Mouse (Mus musculus): Measurements from ENCODE around the gene Olfr609. TPM values are rescaled to one million over a fixed set of nuclear protein-coding genes. Genes with fewer than 3 reads are reported as not detected.
"Not testable (repeated sequence)": the region's sequence is repeated elsewhere in the genome, so short reads cannot be mapped to it uniquely, and the experiment has no call there.

Olfr609 gene
- polyA plus RNA-seq (2016; fragmentation: Nextera tagmentation; extraction: Ambion mirVana), result not detected in 2 replicates

DNA sequence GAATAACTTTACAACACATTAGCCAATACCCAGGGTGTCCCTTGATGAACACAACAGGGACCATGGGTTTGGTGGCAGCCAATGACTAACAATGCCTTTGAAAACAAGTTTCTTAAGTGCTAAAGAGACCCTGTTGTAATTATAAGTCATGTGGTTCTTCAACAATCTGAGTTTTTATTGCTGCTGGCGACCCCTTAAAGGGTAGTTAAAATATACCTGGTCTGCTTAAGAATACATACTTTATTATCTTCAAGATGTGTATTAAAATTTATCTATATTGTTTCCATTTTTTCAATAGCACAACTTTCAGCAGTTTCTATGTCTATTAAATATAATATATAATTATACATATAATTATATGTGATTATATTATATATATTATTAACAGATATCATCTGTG is at the start of gene Olfr609:
Gene Olfr609 (minus strand): TSS at position 101 of the 400 bp plus-strand sequence.
- H3K36me3 ChIP-seq, result no peaks in the 10 kb centered on the region
- H3K27me3 ChIP-seq, result no peaks in the 10 kb centered on the region
- no peak within 1 kb of the TSS for H3K4me3 ChIP-seq
- no peak within 1 kb of the TSS for H3K9ac ChIP-seq
- WGBS, result 62% methylated on average over 1 of the region's 1 CpGs
- no peak within 1 kb of the TSS for H3K27ac ChIP-seq
- no peaks in the 10 kb centered on the region for H3K4me1 ChIP-seq
- no peaks in the 10 kb centered on the region for H3K9me3 ChIP-seq (replicated peaks)
- no peak within 1 kb of the TSS for H3K4me2 ChIP-seq (replicated peaks)
- no peak for ATAC-seq (ENCODE audit: low FRiP score)

DNA sequence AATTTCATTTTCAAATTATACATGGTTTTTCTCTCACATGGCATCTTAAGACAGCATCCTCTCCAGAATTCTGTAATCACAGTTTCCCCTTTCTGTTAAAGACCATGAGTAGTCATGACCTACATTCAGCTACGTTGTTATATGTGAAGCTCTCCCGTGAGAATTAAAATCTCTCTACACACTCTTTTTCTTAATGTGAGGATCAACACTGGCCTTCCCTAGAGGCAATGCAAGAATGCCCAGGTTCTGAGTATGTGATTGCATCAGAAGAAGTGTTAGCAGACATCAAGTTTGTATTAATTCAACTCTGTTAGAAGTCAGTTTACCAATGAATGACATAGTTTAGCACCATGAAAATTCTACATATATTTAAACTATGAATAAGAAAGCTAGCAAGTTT is 44.8 kb upstream of the Olfr609 start, which contains the start of gene Olfr612:
Gene Olfr612 (minus strand): TSS at position 101 of the 400 bp plus-strand sequence.
- ATAC-seq (ENCODE audit: low FRiP score); H3K27me3 ChIP-seq; H3K4me2 ChIP-seq (replicated peaks); H3K4me1 ChIP-seq; H3K4me3 ChIP-seq; H3K9ac ChIP-seq; H3K36me3 ChIP-seq; H3K9me3 ChIP-seq (replicated peaks); H3K27ac ChIP-seq: not testable (repeated sequence)
- 87% methylated on average over 2 of the region's 2 CpGs for whole genome bisulfite sequencing

DNA sequence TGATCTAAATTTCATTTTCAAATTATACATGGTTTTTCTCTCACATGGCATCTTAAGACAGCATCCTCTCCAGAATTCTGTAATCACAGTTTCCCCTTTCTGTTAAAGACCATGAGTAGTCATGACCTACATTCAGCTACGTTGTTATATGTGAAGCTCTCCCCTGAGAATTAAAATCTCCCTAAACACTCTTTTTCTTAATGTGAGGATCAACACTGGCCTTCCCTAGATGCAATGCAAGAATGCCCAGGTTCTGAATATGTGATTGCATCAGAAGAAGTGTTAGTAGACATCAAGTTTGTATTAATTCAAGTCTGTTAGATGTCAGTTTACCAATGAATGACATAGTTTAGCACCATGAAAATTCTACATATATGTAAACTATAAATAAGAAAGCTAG is 22.9 kb upstream of the Olfr609 start, which contains the start of gene Olfr611:
Gene Olfr611 (minus strand): TSS at position 101 of the 400 bp plus-strand sequence.
- H3K4me2 ChIP-seq (replicated peaks); H3K4me1 ChIP-seq; H3K4me3 ChIP-seq; H3K9me3 ChIP-seq (replicated peaks); H3K27me3 ChIP-seq; ATAC-seq (ENCODE audit: low FRiP score); H3K36me3 ChIP-seq; H3K27ac ChIP-seq; H3K9ac ChIP-seq: not testable (repeated sequence)
- 67% methylated on average over 1 of the region's 1 CpGs for WGBS

DNA sequence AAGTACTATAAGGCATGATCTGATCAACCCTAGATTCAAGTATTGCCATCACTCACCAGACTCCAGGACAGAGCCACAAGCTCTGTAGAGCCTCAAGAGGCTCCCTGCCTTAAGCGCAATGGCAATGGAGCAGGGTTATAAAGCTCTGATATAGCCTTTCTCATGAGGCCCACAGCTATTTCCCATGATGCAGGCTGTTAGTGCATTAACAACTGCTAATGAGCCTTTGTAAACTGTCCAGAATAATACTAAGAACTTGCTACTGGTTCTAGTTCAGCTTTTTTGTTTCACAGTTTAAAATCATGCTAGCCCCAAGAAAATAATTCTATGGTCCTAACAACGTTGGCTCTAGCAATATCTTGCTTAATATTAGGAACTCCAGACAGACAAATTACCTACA is 14.2 kb upstream of the Olfr609 start, which contains the start of gene Olfr610:
Gene Olfr610 (minus strand): TSS at position 101 of the 400 bp plus-strand sequence.
- ATAC-seq (ENCODE audit: low FRiP score), result no peak
- Histone ChIP-seq H3K4me2 (replicated peaks) (no peak within 1 kb of the TSS), H3K9me3 (replicated peaks) (no peaks in the 10 kb centered on the region), H3K27me3 (no peaks in the 10 kb centered on the region), H3K36me3 (no peaks in the 10 kb centered on the region), H3K9ac (no peak within 1 kb of the TSS), H3K4me3 (no peak within 1 kb of the TSS), H3K27ac (no peak within 1 kb of the TSS), H3K4me1 (no peaks in the 10 kb centered on the region)
- WGBS, result 84% methylated on average over 2 of the region's 2 CpGs

DNA sequence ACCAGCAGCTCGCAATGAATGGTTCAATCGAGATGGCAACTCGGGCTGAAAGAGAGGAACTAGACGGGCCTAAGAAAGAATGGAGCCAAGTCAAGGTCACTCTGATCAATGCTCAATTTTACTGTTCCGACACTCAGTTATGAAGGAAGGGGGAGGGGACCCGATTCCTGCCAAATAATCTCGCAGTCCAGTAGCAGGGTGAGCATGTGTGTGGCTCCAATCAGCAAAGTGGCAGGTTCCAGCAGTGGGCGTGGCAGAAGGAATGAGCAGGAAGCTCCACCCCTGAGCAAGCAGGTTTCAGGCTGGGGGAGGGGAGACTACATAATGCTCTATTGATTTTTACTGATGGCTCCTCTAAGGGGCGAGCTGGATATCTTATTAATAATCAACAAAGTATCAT is 20.8 kb downstream of the Olfr609 start:
- H3K4me1 ChIP-seq; H3K27ac ChIP-seq; ATAC-seq (ENCODE audit: low FRiP score); H3K4me3 ChIP-seq; H3K4me2 ChIP-seq (replicated peaks); H3K36me3 ChIP-seq; H3K9ac ChIP-seq; H3K27me3 ChIP-seq; H3K9me3 ChIP-seq (replicated peaks): not testable (repeated sequence)
- WGBS, result 85% methylated on average over 9 of the region's 9 CpGs

DNA sequence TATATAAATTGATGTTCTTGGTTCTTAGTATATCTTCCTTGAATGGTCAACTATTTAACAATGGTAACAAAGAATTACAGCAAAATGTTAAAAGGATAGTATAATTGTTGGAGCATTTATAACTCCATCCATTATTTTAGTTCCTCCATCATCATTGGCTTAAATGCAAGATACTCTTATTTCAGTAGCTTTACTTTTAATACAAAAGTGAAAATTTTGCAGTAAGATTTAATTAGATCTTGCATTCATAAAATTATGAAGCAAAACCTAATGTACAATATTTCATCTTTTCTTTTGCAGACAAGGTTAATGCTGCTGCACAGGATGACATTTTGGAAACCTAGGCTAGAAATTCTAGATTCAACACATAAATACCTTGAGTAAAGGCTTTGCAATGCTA is 28.3 kb downstream of the Olfr609 start, which contains the start of gene Olfr608:
Gene Olfr608 (plus strand): TSS at position 301 of the 400 bp plus-strand sequence.
- H3K4me3 ChIP-seq, result no peak within 1 kb of the TSS
- no peak for ATAC-seq (ENCODE audit: low FRiP score)

DNA sequence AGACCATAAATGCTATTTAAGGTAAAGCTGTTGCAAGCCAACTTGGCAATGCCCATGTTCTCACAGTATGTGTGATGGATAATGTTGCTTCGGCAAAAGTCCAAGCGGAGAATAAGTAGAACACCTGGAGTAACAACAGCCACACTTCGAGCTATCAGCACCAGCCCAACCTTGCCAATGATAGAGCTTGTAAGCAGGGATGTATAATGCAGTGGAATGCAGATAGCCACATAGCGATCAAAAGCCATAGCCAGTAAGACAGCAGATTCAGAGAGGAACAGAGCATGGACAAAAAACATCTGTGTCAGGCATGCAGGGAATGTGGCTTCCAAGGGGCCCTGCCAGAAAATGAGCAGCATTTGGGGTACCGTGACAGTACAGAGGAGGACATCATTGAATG is 37.3 kb downstream of the Olfr609 start:
- no peaks in the 10 kb centered on the region for H3K27me3 ChIP-seq
- 93% methylated on average over 5 of the region's 5 CpGs for WGBS
- no peak overlapping the region for H3K4me3 ChIP-seq
- H3K27ac ChIP-seq, result no peak overlapping the region
- 0 out of 2 replicates have a peak, but pooled peaks cover 2% of the 10 kb centered on the region for H3K9me3 ChIP-seq (replicated peaks)
- no peaks in the 10 kb centered on the region for H3K36me3 ChIP-seq
- H3K4me1 ChIP-seq, result no peaks in the 10 kb centered on the region
- no peak overlapping the region for H3K9ac ChIP-seq
- no peak for ATAC-seq (ENCODE audit: low FRiP score)
- no peak overlapping the region for H3K4me2 ChIP-seq (replicated peaks)

More for the DNA sequence above, 28.3 kb downstream of the Olfr609 start, which contains the start of gene Olfr608:
- Histone ChIP-seq H3K36me3 (no peaks in the 10 kb centered on the region), H3K9me3 (replicated peaks) (0 out of 2 replicates have a peak, but pooled peaks cover 4% of the 10 kb centered on the region), H3K27me3 (no peaks in the 10 kb centered on the region), H3K27ac (no peak within 1 kb of the TSS), H3K4me1 (no peaks in the 10 kb centered on the region), H3K4me2 (replicated peaks) (no peak within 1 kb of the TSS), H3K9ac (no peak within 1 kb of the TSS)

DNA sequence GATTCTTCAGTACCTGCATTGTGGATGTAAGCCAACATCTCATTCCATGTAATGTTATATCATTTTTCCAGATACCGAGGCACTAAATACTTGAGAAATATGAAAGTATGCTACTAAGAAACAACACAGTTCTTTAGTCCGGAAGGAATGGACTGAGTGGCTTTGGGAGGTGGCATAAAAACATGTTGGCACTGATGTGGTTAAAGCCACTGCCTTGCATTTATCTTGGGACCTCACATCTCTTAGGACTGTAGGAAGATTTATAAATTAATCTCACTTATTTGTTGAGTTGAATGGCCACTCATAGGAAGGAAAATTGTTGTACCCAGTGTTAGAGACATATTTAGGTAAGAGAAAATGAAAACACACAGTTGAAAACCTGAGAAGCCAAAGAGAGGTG is 49.1 kb downstream of the Olfr609 start, which contains the start of gene Olfr606:
Gene Olfr606 (plus strand): TSS at position 301 of the 400 bp plus-strand sequence.
- Histone ChIP-seq H3K9ac (no peak within 1 kb of the TSS), H3K36me3 (no peaks in the 10 kb centered on the region), H3K4me1 (no peaks in the 10 kb centered on the region), H3K4me2 (replicated peaks) (no peak within 1 kb of the TSS), H3K9me3 (replicated peaks) (no peaks in the 10 kb centered on the region), H3K27me3 (no peaks in the 10 kb centered on the region), H3K4me3 (no peak within 1 kb of the TSS), H3K27ac (no peak within 1 kb of the TSS)
- WGBS, result 93% methylated on average over 2 of the region's 2 CpGs
- no peak for ATAC-seq (ENCODE audit: low FRiP score)

DNA sequence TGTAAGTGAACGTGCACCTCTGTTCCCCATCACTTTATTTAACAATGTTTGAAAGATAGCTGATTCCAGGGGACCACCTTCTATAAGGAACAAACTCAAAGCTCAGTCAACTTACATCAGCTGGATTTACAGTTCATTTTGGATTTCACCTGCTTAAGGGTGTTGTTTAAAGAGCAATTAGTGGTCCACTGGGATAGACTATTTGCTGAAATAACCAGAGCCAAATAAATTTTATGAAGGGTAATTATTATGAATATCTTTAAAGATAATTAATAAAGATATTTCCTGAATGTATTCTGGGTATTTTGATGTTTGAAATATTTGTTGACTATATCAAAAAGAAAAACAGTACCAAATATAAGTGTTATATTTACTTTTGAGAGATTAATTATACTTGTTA is 52.5 kb downstream of the Olfr609 start, which contains the start of gene Olfr605:
Gene Olfr605 (minus strand): TSS at position 101 of the 400 bp plus-strand sequence.
- WGBS, result 86% methylated on average over 1 of the region's 1 CpGs
- Histone ChIP-seq H3K36me3 (no peaks in the 10 kb centered on the region), H3K4me2 (replicated peaks) (no peak within 1 kb of the TSS), H3K4me1 (no peaks in the 10 kb centered on the region), H3K27me3 (no peaks in the 10 kb centered on the region), H3K27ac (no peak within 1 kb of the TSS), H3K4me3 (no peak within 1 kb of the TSS), H3K9me3 (replicated peaks) (no peaks in the 10 kb centered on the region), H3K9ac (no peak within 1 kb of the TSS)
- ATAC-seq (ENCODE audit: low FRiP score), result no peak

Other genes with a start within 250 kb of the Olfr609 start
- not detected in 2 replicates for gene Usp17ld, start 245.6 kb downstream of the Olfr609 start, polyA plus RNA-seq (2016; fragmentation: Nextera tagmentation; extraction: Ambion mirVana)
- not detected in 2 replicates for gene Olfr596, start 192.4 kb downstream of the Olfr609 start, polyA plus RNA-seq (2016; fragmentation: Nextera tagmentation; extraction: Ambion mirVana)
- not detected in 2 replicates for gene Olfr597, start 181.7 kb downstream of the Olfr609 start, polyA plus RNA-seq (2016; fragmentation: Nextera tagmentation; extraction: Ambion mirVana)
- not detected in 2 replicates for gene Olfr598, start 174.5 kb downstream of the Olfr609 start, polyA plus RNA-seq (2016; fragmentation: Nextera tagmentation; extraction: Ambion mirVana)
- not detected in 2 replicates for gene Olfr599, start 162.1 kb downstream of the Olfr609 start, polyA plus RNA-seq (2016; fragmentation: Nextera tagmentation; extraction: Ambion mirVana)
- gene Olfr600, start 148.4 kb downstream of the Olfr609 start, polyA plus RNA-seq (2016; fragmentation: Nextera tagmentation; extraction: Ambion mirVana), result not detected in 2 replicates
- gene Olfr601, start 135.4 kb downstream of the Olfr609 start, polyA plus RNA-seq (2016; fragmentation: Nextera tagmentation; extraction: Ambion mirVana), result not detected in 2 replicates
- not detected in 2 replicates for gene Olfr603, start 111.9 kb downstream of the Olfr609 start, polyA plus RNA-seq (2016; fragmentation: Nextera tagmentation; extraction: Ambion mirVana)
- gene Usp17lc, start 83.0 kb downstream of the Olfr609 start, polyA plus RNA-seq (2016; fragmentation: Nextera tagmentation; extraction: Ambion mirVana), result not detected in 2 replicates
- not detected in 2 replicates for gene Olfr605, start 52.6 kb downstream of the Olfr609 start, polyA plus RNA-seq (2016; fragmentation: Nextera tagmentation; extraction: Ambion mirVana)
- not detected in 2 replicates for gene Olfr606, start 49.0 kb downstream of the Olfr609 start, polyA plus RNA-seq (2016; fragmentation: Nextera tagmentation; extraction: Ambion mirVana)
- gene Olfr607, start 33.9 kb downstream of the Olfr609 start, polyA plus RNA-seq (2016; fragmentation: Nextera tagmentation; extraction: Ambion mirVana), result not detected in 2 replicates
- gene Olfr608, start 28.2 kb downstream of the Olfr609 start, polyA plus RNA-seq (2016; fragmentation: Nextera tagmentation; extraction: Ambion mirVana), result not detected in 2 replicates
- not detected in 2 replicates for gene Olfr610, start 14.1 kb upstream of the Olfr609 start, polyA plus RNA-seq (2016; fragmentation: Nextera tagmentation; extraction: Ambion mirVana)
- gene Olfr611, start 22.8 kb upstream of the Olfr609 start, polyA plus RNA-seq (2016; fragmentation: Nextera tagmentation; extraction: Ambion mirVana), result not detected in 2 replicates
- gene Olfr612, start 44.7 kb upstream of the Olfr609 start, polyA plus RNA-seq (2016; fragmentation: Nextera tagmentation; extraction: Ambion mirVana), result not detected in 2 replicates
- not detected in 2 replicates for gene Olfr613, start 50.0 kb upstream of the Olfr609 start, polyA plus RNA-seq (2016; fragmentation: Nextera tagmentation; extraction: Ambion mirVana)
- gene Olfr615, start 58.0 kb upstream of the Olfr609 start, polyA plus RNA-seq (2016; fragmentation: Nextera tagmentation; extraction: Ambion mirVana), result not detected in 2 replicates
- gene Olfr616, start 71.1 kb upstream of the Olfr609 start, polyA plus RNA-seq (2016; fragmentation: Nextera tagmentation; extraction: Ambion mirVana), result not detected in 2 replicates
- gene Olfr617, start 75.0 kb upstream of the Olfr609 start, polyA plus RNA-seq (2016; fragmentation: Nextera tagmentation; extraction: Ambion mirVana), result not detected in 2 replicates
- not detected in 2 replicates for gene Olfr618, start 92.0 kb upstream of the Olfr609 start, polyA plus RNA-seq (2016; fragmentation: Nextera tagmentation; extraction: Ambion mirVana)
- not detected in 2 replicates for gene Olfr619, start 102.5 kb upstream of the Olfr609 start, polyA plus RNA-seq (2016; fragmentation: Nextera tagmentation; extraction: Ambion mirVana)
- not detected in 2 replicates for gene Olfr620, start 114.5 kb upstream of the Olfr609 start, polyA plus RNA-seq (2016; fragmentation: Nextera tagmentation; extraction: Ambion mirVana)
- gene Olfr622, start 144.6 kb upstream of the Olfr609 start, polyA plus RNA-seq (2016; fragmentation: Nextera tagmentation; extraction: Ambion mirVana), result not detected in 2 replicates
- not detected in 2 replicates for gene Olfr623, start 165.6 kb upstream of the Olfr609 start, polyA plus RNA-seq (2016; fragmentation: Nextera tagmentation; extraction: Ambion mirVana)
- 0.04 and 0.07 TPM in 2 replicates for gene Olfr624, start 173.1 kb upstream of the Olfr609 start, polyA plus RNA-seq (2016; fragmentation: Nextera tagmentation; extraction: Ambion mirVana)
- gene Olfr625-ps1, start 184.7 kb upstream of the Olfr609 start, polyA plus RNA-seq (2016; fragmentation: Nextera tagmentation; extraction: Ambion mirVana), result not detected in 2 replicates
- gene Olfr243, start 216.6 kb upstream of the Olfr609 start, polyA plus RNA-seq (2016; fragmentation: Nextera tagmentation; extraction: Ambion mirVana), result not detected in 2 replicates
- gene Olfr628, start 232.3 kb upstream of the Olfr609 start, polyA plus RNA-seq (2016; fragmentation: Nextera tagmentation; extraction: Ambion mirVana), result not detected in 2 replicates
- gene Olfr629, start 246.9 kb upstream of the Olfr609 start, polyA plus RNA-seq (2016; fragmentation: Nextera tagmentation; extraction: Ambion mirVana), result not detected in 2 replicates